Mouse (Mus musculus): ENCODE measurements around the gene Mrps5. TPM values are rescaled to one million over a fixed set of nuclear protein-coding genes. Genes with fewer than 3 reads are reported as not detected.
"Not testable (repeated sequence)": the region's sequence is repeated elsewhere in the genome, so short reads cannot be mapped to it uniquely, and the experiment has no call there.

Gene Mrps5
- polyA plus RNA-seq, 1 experiment from 2014 or later: 81.5 TPM

- Histone ChIP-seq H3K9ac (replicated peaks) (peak overlapping the region; percentile 89), H3K36me3 (replicated peaks; ENCODE audit: insufficient read depth, low read length) (peaks cover 4% of the 10 kb centered on the region; the same call in 1 of the 2 replicates), H3K4me1 (ENCODE audit: insufficient read depth) (peaks cover 32% of the 10 kb centered on the region), H3K4me2 (ENCODE audit: low read depth, low read length) (peak overlapping the region; percentile 90), H3K4me3 (ENCODE audit: low read depth, low read length) (peak overlapping the region; percentile 98), H3K27me3 (ENCODE audit: insufficient read depth, low read length) (no peaks in the 10 kb centered on the region), H3K27ac (ENCODE audit: low read depth) (peak overlapping the region; percentile 93), H3K9me3 (ENCODE audit: low read length) (no peaks in the 10 kb centered on the region)
- DNase-seq (no peak), ATAC-seq (peak; percentile 19)
- under 1% methylated on average over 22 of the region's 22 CpGs for WGBS (ENCODE audit: insufficient replicate concordance)
- TF ChIP-seq CTCF (IDR thresholded peaks at IDR 0.05; ENCODE audit: low read depth): no peak
- no peak for TF ChIP-seq EP300 (IDR thresholded peaks at IDR 0.05; ENCODE audit: low read depth)
Observed at GRCm38 (mm10) chr2:127587514-127587844, 457 bp downstream of the Mrps5 start.

GRCm38 (mm10) chr2:127588897-127589296 lies 1.9 kb downstream of the Mrps5 start:
- Histone ChIP-seq H3K36me3 (replicated peaks; ENCODE audit: insufficient read depth, low read length) (peaks cover 10% of the 10 kb centered on the region), H3K27me3 (ENCODE audit: insufficient read depth, low read length) (no peaks in the 10 kb centered on the region), H3K9ac (replicated peaks) (no peak overlapping the region), H3K4me3 (ENCODE audit: low read depth, low read length) (no peak overlapping the region), H3K9me3 (ENCODE audit: low read length) (no peaks in the 10 kb centered on the region), H3K4me1 (ENCODE audit: insufficient read depth) (peaks cover 28% of the 10 kb centered on the region), H3K4me2 (ENCODE audit: low read depth, low read length) (no peak overlapping the region), H3K27ac (ENCODE audit: low read depth) (no peak overlapping the region)
- TF ChIP-seq CTCF (IDR thresholded peaks at IDR 0.05; ENCODE audit: low read depth) (no peak), EP300 (IDR thresholded peaks at IDR 0.05; ENCODE audit: low read depth) (no peak)
- no peak for DNase-seq
- 82% methylated on average over 9 of the region's 9 CpGs for WGBS (ENCODE audit: insufficient replicate concordance)
- no peak for ATAC-seq

GRCm38 (mm10) chr2:127590204-127590603 lies 3.2 kb downstream of the Mrps5 start:
- no peak overlapping the region for H3K4me2 ChIP-seq (ENCODE audit: low read depth, low read length)
- H3K9me3 ChIP-seq (ENCODE audit: low read length): no peaks in the 10 kb centered on the region
- H3K4me1 ChIP-seq (ENCODE audit: insufficient read depth): peaks cover 21% of the 10 kb centered on the region
- DNase-seq: no peak
- TF ChIP-seq EP300 (IDR thresholded peaks at IDR 0.05; ENCODE audit: low read depth) (no peak), CTCF (IDR thresholded peaks at IDR 0.05; ENCODE audit: low read depth) (no peak)
- no peak for ATAC-seq
- no peak overlapping the region for H3K9ac ChIP-seq (replicated peaks)
- H3K27me3 ChIP-seq (ENCODE audit: insufficient read depth, low read length): no peaks in the 10 kb centered on the region
- H3K36me3 ChIP-seq (replicated peaks; ENCODE audit: insufficient read depth, low read length): peaks cover 14% of the 10 kb centered on the region
- 70% methylated on average over 15 of the region's 15 CpGs for WGBS (ENCODE audit: insufficient replicate concordance)
- H3K27ac ChIP-seq (ENCODE audit: low read depth): no peak overlapping the region
- H3K4me3 ChIP-seq (ENCODE audit: low read depth, low read length): no peak overlapping the region

GRCm38 (mm10) chr2:127590840-127591239 lies 3.8 kb downstream of the Mrps5 start:
- peak; percentile 21; the same call in 1 of the 2 replicates for TF ChIP-seq CTCF (IDR thresholded peaks at IDR 0.05; ENCODE audit: low read depth)
- no peak for TF ChIP-seq EP300 (IDR thresholded peaks at IDR 0.05; ENCODE audit: low read depth)
- Histone ChIP-seq H3K36me3 (replicated peaks; ENCODE audit: insufficient read depth, low read length) (peaks cover 20% of the 10 kb centered on the region), H3K9me3 (ENCODE audit: low read length) (no peaks in the 10 kb centered on the region), H3K27me3 (ENCODE audit: insufficient read depth, low read length) (no peaks in the 10 kb centered on the region), H3K4me2 (ENCODE audit: low read depth, low read length) (no peak overlapping the region), H3K4me3 (ENCODE audit: low read depth, low read length) (no peak overlapping the region), H3K4me1 (ENCODE audit: insufficient read depth) (peaks cover 21% of the 10 kb centered on the region), H3K9ac (replicated peaks) (no peak overlapping the region), H3K27ac (ENCODE audit: low read depth) (no peak overlapping the region)
- no peak for ATAC-seq
- 71% methylated on average over 4 of the region's 4 CpGs for WGBS (ENCODE audit: insufficient replicate concordance)
- no peak for DNase-seq

GRCm38 (mm10) chr2:127603383-127603782 lies 16.4 kb downstream of the Mrps5 start:
- ATAC-seq: peak; percentile 45
- 89% methylated on average over 5 of the region's 8 CpGs for WGBS (ENCODE audit: insufficient replicate concordance)
- not testable (repeated sequence) for DNase-seq; H3K27me3 ChIP-seq (ENCODE audit: insufficient read depth, low read length); H3K9me3 ChIP-seq (ENCODE audit: low read length); H3K27ac ChIP-seq (ENCODE audit: low read depth); H3K4me1 ChIP-seq (ENCODE audit: insufficient read depth); H3K9ac ChIP-seq (replicated peaks); H3K4me3 ChIP-seq (ENCODE audit: low read depth, low read length); H3K4me2 ChIP-seq (ENCODE audit: low read depth, low read length)
- H3K36me3 ChIP-seq (replicated peaks; ENCODE audit: insufficient read depth, low read length): peaks cover 49% of the 10 kb centered on the region

GRCm38 (mm10) chr2:127605203-127605602 lies 18.2 kb downstream of the Mrps5 start:
- no peak for ATAC-seq

GRCm38 (mm10) chr2:127608234-127608633 lies 21.2 kb downstream of the Mrps5 start:
- H3K36me3 ChIP-seq (replicated peaks; ENCODE audit: insufficient read depth, low read length): peaks cover 20% of the 10 kb centered on the region
- no peak overlapping the region for H3K9ac ChIP-seq (replicated peaks)
- H3K27me3 ChIP-seq (ENCODE audit: insufficient read depth, low read length): no peaks in the 10 kb centered on the region
- H3K4me3 ChIP-seq (ENCODE audit: low read depth, low read length): no peak overlapping the region
- no peak overlapping the region for H3K4me2 ChIP-seq (ENCODE audit: low read depth, low read length)
- no peak for ATAC-seq
- no peaks in the 10 kb centered on the region for H3K9me3 ChIP-seq (ENCODE audit: low read length)
- 49% methylated on average over 3 of the region's 3 CpGs for WGBS (ENCODE audit: insufficient replicate concordance)
- H3K27ac ChIP-seq (ENCODE audit: low read depth): no peak overlapping the region
- TF ChIP-seq CTCF (IDR thresholded peaks at IDR 0.05; ENCODE audit: low read depth) (peak; percentile 58), EP300 (IDR thresholded peaks at IDR 0.05; ENCODE audit: low read depth) (no peak)
- no peak for DNase-seq
- no peaks in the 10 kb centered on the region for H3K4me1 ChIP-seq (ENCODE audit: insufficient read depth)

More at GRCm38 (mm10) chr2:127605203-127605602, 18.2 kb downstream of the Mrps5 start:
- H3K27ac ChIP-seq (ENCODE audit: low read depth): no peak overlapping the region
- TF ChIP-seq EP300 (IDR thresholded peaks at IDR 0.05; ENCODE audit: low read depth) (no peak), CTCF (IDR thresholded peaks at IDR 0.05; ENCODE audit: low read depth) (no peak)
- no peaks in the 10 kb centered on the region for H3K9me3 ChIP-seq (ENCODE audit: low read length)
- H3K36me3 ChIP-seq (replicated peaks; ENCODE audit: insufficient read depth, low read length): peaks cover 39% of the 10 kb centered on the region
- 85% methylated on average over 3 of the region's 3 CpGs for WGBS (ENCODE audit: insufficient replicate concordance)
- H3K4me2 ChIP-seq (ENCODE audit: low read depth, low read length): no peak overlapping the region
- H3K4me3 ChIP-seq (ENCODE audit: low read depth, low read length): no peak overlapping the region
- DNase-seq: no peak
- no peaks in the 10 kb centered on the region for H3K27me3 ChIP-seq (ENCODE audit: insufficient read depth, low read length)
- no peak overlapping the region for H3K9ac ChIP-seq (replicated peaks)
- no peaks in the 10 kb centered on the region for H3K4me1 ChIP-seq (ENCODE audit: insufficient read depth)

Data from liver, postnatal 0 days (tissue).